Mouse (Mus musculus) olfactory bulb, adult 2 months (tissue): ENCODE results near the gene Clpb. TPM values are rescaled to one million over a fixed set of nuclear protein-coding genes. Genes with fewer than 3 reads are reported as not detected.

Source experiments
- H3K27ac ChIP-seq: fragments of 200-500 bp; 2 replicates; pipeline ENCODE4 v1.5.1; 2012; ENCODE audit warnings: low read depth, low read length; ENCODE audit not compliant: insufficient read depth
- H3K4me1 ChIP-seq: fragments of 200-500 bp; 2 replicates; pipeline ENCODE4 v1.6.1; 2012; ENCODE audit warnings: low read length; ENCODE audit not compliant: control insufficient read depth, insufficient read depth
- H3K4me3 ChIP-seq: fragments of 200-500 bp; 2 replicates; pipeline ENCODE4 v1.5.1; 2012; ENCODE audit warnings: mild to moderate bottlenecking, low read depth, low read length, moderate library complexity; ENCODE audit not compliant: insufficient read depth
- CTCF ChIP-seq: fragments of 200-500 bp; IDR thresholded peaks from 2 replicates; pipeline ENCODE4 v1.5.1; 2012; ENCODE audit warnings: low read depth, mild to moderate bottlenecking, low read length, moderate library complexity; ENCODE audit not compliant: insufficient read depth
- POLR2A ChIP-seq: fragments of 200-500 bp; IDR thresholded peaks from 2 replicates; pipeline ENCODE4 v1.6.1; 2012; ENCODE audit warnings: mild to moderate bottlenecking, low read depth, low read length, moderate library complexity; ENCODE audit not compliant: insufficient read depth
- WGBS: fragments of 180-500 bp; shearing (Covaris S2); methylation state at CpG from one replicate; pipeline ENCODE4 v1.1.7; 2018; 5-methylcytosine and 5-hydroxymethylcytosine counted together
- polyA plus RNA-seq: library from polyadenylated mRNA; stranded (reverse); fragments of >200 nt; gene quantifications from 2 replicates; pipeline ENCODE4 v1.2.4, GENCODE M21; 2012; ENCODE audit warnings: low replicate concordance; ENCODE audit not compliant: missing spikeins, insufficient read depth, insufficient read length

Clpb gene
- polyA plus RNA-seq, 1 experiment = not detected

- WGBS = 49% methylated on average over 9 of the region's 9 CpGs
- Histone ChIP-seq H3K27ac (no peak overlapping the region), H3K4me1 (peaks cover 6% of the 10 kb centered on the region), H3K4me3 (no peak overlapping the region)
- TF ChIP-seq POLR2A = no peak
- no peak for TF ChIP-seq CTCF
Observed at GRCm38 (mm10) chr7:101683976-101684630, 20.7 kb downstream of the Clpb start.

- no peak for TF ChIP-seq POLR2A
- no peak for TF ChIP-seq CTCF
- peaks cover 6% of the 10 kb centered on the region for H3K4me1 ChIP-seq
- no peak overlapping the region for H3K4me3 ChIP-seq
- 80% methylated on average over 3 of the region's 3 CpGs for WGBS
- no peak overlapping the region for H3K27ac ChIP-seq
Observed at GRCm38 (mm10) chr7:101684671-101685070, 21.2 kb downstream of the Clpb start.

GRCm38 (mm10) chr7:101687144-101687543 is 23.7 kb downstream of the Clpb start:
- TF ChIP-seq CTCF = no peak
- TF ChIP-seq POLR2A = no peak
- H3K4me1 ChIP-seq = peaks cover 2% of the 10 kb centered on the region; the same call in 1 of the 2 replicates
- WGBS = 94% methylated on average over 2 of the region's 2 CpGs
- no peak overlapping the region for H3K4me3 ChIP-seq
- no peak overlapping the region for H3K27ac ChIP-seq

GRCm38 (mm10) chr7:101690471-101690870 is 27.0 kb downstream of the Clpb start:
- peaks cover 4% of the 10 kb centered on the region for H3K4me1 ChIP-seq
- H3K27ac ChIP-seq = no peak overlapping the region
- H3K4me3 ChIP-seq = no peak overlapping the region
- no peak for TF ChIP-seq POLR2A
- TF ChIP-seq CTCF = no peak
- WGBS = 69% methylated on average over 2 of the region's 2 CpGs

GRCm38 (mm10) chr7:101691863-101692262 is 28.4 kb downstream of the Clpb start:
- Histone ChIP-seq H3K4me3 (no peak overlapping the region), H3K27ac (no peak overlapping the region), H3K4me1 (peaks cover 7% of the 10 kb centered on the region)
- TF ChIP-seq POLR2A (no peak), CTCF (no peak)
- 90% methylated on average over 8 of the region's 8 CpGs for WGBS

- H3K4me3 ChIP-seq = no peak overlapping the region
- TF ChIP-seq POLR2A = no peak
- TF ChIP-seq CTCF = no peak
- peaks cover 9% of the 10 kb centered on the region for H3K4me1 ChIP-seq
- H3K27ac ChIP-seq = no peak overlapping the region
- WGBS = 76% methylated on average over 14 of the region's 14 CpGs
Observed at GRCm38 (mm10) chr7:101692446-101692845, 29.0 kb downstream of the Clpb start.

- Histone ChIP-seq H3K4me3 (no peak overlapping the region), H3K27ac (no peak overlapping the region), H3K4me1 (peaks cover 9% of the 10 kb centered on the region)
- 57% methylated on average over 5 of the region's 5 CpGs for WGBS
- no peak for TF ChIP-seq CTCF
- TF ChIP-seq POLR2A = no peak
Observed at GRCm38 (mm10) chr7:101695483-101695882, 32.0 kb downstream of the Clpb start.

GRCm38 (mm10) chr7:101696931-101697723 is 33.7 kb downstream of the Clpb start:
- 38% methylated on average over 10 of the region's 10 CpGs for WGBS
- no peak for TF ChIP-seq CTCF
- TF ChIP-seq POLR2A = no peak
- H3K4me3 ChIP-seq = no peak overlapping the region
- H3K4me1 ChIP-seq = peaks cover 9% of the 10 kb centered on the region
- H3K27ac ChIP-seq = no peak overlapping the region

- Histone ChIP-seq H3K4me3 (no peak overlapping the region), H3K4me1 (peaks cover 7% of the 10 kb centered on the region), H3K27ac (no peak overlapping the region)
- 68% methylated on average over 3 of the region's 3 CpGs for WGBS
- TF ChIP-seq POLR2A = no peak
- TF ChIP-seq CTCF = no peak
Observed at GRCm38 (mm10) chr7:101700296-101700695, 36.9 kb downstream of the Clpb start.
